Mouse (Mus musculus): ENCODE measurements around the gene Ccna2. TPM values are rescaled to one million over a fixed set of nuclear protein-coding genes. Genes with fewer than 3 reads are reported as not detected.

The Ccna2 gene
- total and polyA plus RNA-seq, 2 experiments from 2014 or later = 20.5 to 23.9 TPM

- 8% methylated on average over 12 of the region's 12 CpGs for WGBS
- H3K36me3 ChIP-seq (ENCODE audit: insufficient read depth) = peaks cover 21% of the 10 kb centered on the region
- H3K9me3 ChIP-seq (ENCODE audit: low read length) = no peaks in the 10 kb centered on the region
- no peak for TF ChIP-seq CTCF (IDR thresholded peaks at IDR 0.05; ENCODE audit: low read depth)
- H3K27me3 ChIP-seq (ENCODE audit: insufficient read depth, low read length) = no peaks in the 10 kb centered on the region
- H3K4me2 ChIP-seq (ENCODE audit: low read depth) = peak overlapping the region; percentile 75
- peak overlapping the region; percentile 78 for H3K4me3 ChIP-seq (ENCODE audit: low read depth, low read length)
- peak overlapping the region; percentile 78 for H3K27ac ChIP-seq (ENCODE audit: low read depth, low read length)
- ATAC-seq (peak; percentile 56), DNase-seq (no peak)
- H3K4me1 ChIP-seq (ENCODE audit: insufficient read depth) = peaks cover 14% of the 10 kb centered on the region
- H3K9ac ChIP-seq = peak overlapping the region; percentile 71
These were observed 20.0 kb downstream of the Ccna2 start for GRCm38 (mm10) chr3:36551851-36552384.

GRCm38 (mm10) chr3:36551343-36551742 is 20.6 kb downstream of the Ccna2 start:
- TF ChIP-seq CTCF (IDR thresholded peaks at IDR 0.05; ENCODE audit: low read depth) = no peak
- ATAC-seq (peak; percentile 40), DNase-seq (peak; percentile 32)
- Histone ChIP-seq H3K9ac (peak overlapping the region; percentile 71), H3K9me3 (ENCODE audit: low read length) (no peaks in the 10 kb centered on the region), H3K27ac (ENCODE audit: low read depth, low read length) (peak overlapping the region; percentile 78; the same call in 1 of the 2 replicates), H3K27me3 (ENCODE audit: insufficient read depth, low read length) (no peaks in the 10 kb centered on the region), H3K4me1 (ENCODE audit: insufficient read depth) (peaks cover 14% of the 10 kb centered on the region), H3K4me2 (ENCODE audit: low read depth) (peak overlapping the region; percentile 75), H3K4me3 (ENCODE audit: low read depth, low read length) (peak overlapping the region; percentile 78), H3K36me3 (ENCODE audit: insufficient read depth) (peaks cover 19% of the 10 kb centered on the region)
- 3% methylated on average over 9 of the region's 9 CpGs for WGBS

- Histone ChIP-seq H3K9ac (no peak overlapping the region), H3K27ac (ENCODE audit: low read depth, low read length) (no peak overlapping the region), H3K4me1 (ENCODE audit: insufficient read depth) (no peaks in the 10 kb centered on the region), H3K4me3 (ENCODE audit: low read depth, low read length) (no peak overlapping the region), H3K9me3 (ENCODE audit: low read length) (no peaks in the 10 kb centered on the region), H3K36me3 (ENCODE audit: insufficient read depth) (no peaks in the 10 kb centered on the region), H3K27me3 (ENCODE audit: insufficient read depth, low read length) (no peaks in the 10 kb centered on the region; the same call in 1 of the 2 replicates), H3K4me2 (ENCODE audit: low read depth) (no peak overlapping the region)
- WGBS = 79% methylated on average over 3 of the region's 3 CpGs
- no peak for ATAC-seq
- no peak for TF ChIP-seq CTCF (IDR thresholded peaks at IDR 0.05; ENCODE audit: low read depth)
- DNase-seq = no peak
These were observed 27.0 kb downstream of the Ccna2 start for GRCm38 (mm10) chr3:36544961-36545360.

GRCm38 (mm10) chr3:36541399-36541798 is 30.6 kb downstream of the Ccna2 start:
- ATAC-seq (no peak), DNase-seq (no peak)
- 92% methylated on average over 2 of the region's 2 CpGs for WGBS
- no peak for TF ChIP-seq CTCF (IDR thresholded peaks at IDR 0.05; ENCODE audit: low read depth)
- no peaks in the 10 kb centered on the region for H3K36me3 ChIP-seq (ENCODE audit: insufficient read depth)
- H3K9ac ChIP-seq = no peak overlapping the region
- H3K27me3 ChIP-seq (ENCODE audit: insufficient read depth, low read length) = no peaks in the 10 kb centered on the region; the same call in 1 of the 2 replicates
- no peaks in the 10 kb centered on the region for H3K4me1 ChIP-seq (ENCODE audit: insufficient read depth)
- H3K27ac ChIP-seq (ENCODE audit: low read depth, low read length) = no peak overlapping the region
- no peak overlapping the region for H3K4me2 ChIP-seq (ENCODE audit: low read depth)
- H3K9me3 ChIP-seq (ENCODE audit: low read length) = no peaks in the 10 kb centered on the region
- no peak overlapping the region for H3K4me3 ChIP-seq (ENCODE audit: low read depth, low read length)

- H3K27me3 ChIP-seq (ENCODE audit: insufficient read depth, low read length) = no peaks in the 10 kb centered on the region; the same call in 1 of the 2 replicates
- WGBS = 64% methylated on average over 2 of the region's 2 CpGs
- no peaks in the 10 kb centered on the region for H3K4me1 ChIP-seq (ENCODE audit: insufficient read depth)
- H3K9ac ChIP-seq = no peak overlapping the region
- H3K27ac ChIP-seq (ENCODE audit: low read depth, low read length) = no peak overlapping the region
- no peak for DNase-seq
- ATAC-seq = no peak
- H3K4me2 ChIP-seq (ENCODE audit: low read depth) = no peak overlapping the region
- no peaks in the 10 kb centered on the region for H3K36me3 ChIP-seq (ENCODE audit: insufficient read depth)
- no peaks in the 10 kb centered on the region for H3K9me3 ChIP-seq (ENCODE audit: low read length)
- H3K4me3 ChIP-seq (ENCODE audit: low read depth, low read length) = no peak overlapping the region
- TF ChIP-seq CTCF (IDR thresholded peaks at IDR 0.05; ENCODE audit: low read depth) = no peak
These were observed 31.2 kb downstream of the Ccna2 start for GRCm38 (mm10) chr3:36540756-36541155.

GRCm38 (mm10) chr3:36537701-36538470 is 34.1 kb downstream of the Ccna2 start:
- H3K4me2 ChIP-seq (ENCODE audit: low read depth) = no peak overlapping the region
- H3K36me3 ChIP-seq (ENCODE audit: insufficient read depth) = no peaks in the 10 kb centered on the region
- ATAC-seq (no peak), DNase-seq (no peak)
- H3K4me1 ChIP-seq (ENCODE audit: insufficient read depth) = no peaks in the 10 kb centered on the region
- no peak overlapping the region for H3K4me3 ChIP-seq (ENCODE audit: low read depth, low read length)
- no peak overlapping the region for H3K9ac ChIP-seq
- H3K9me3 ChIP-seq (ENCODE audit: low read length) = no peaks in the 10 kb centered on the region
- no peak overlapping the region for H3K27ac ChIP-seq (ENCODE audit: low read depth, low read length)
- WGBS = 88% methylated on average over 4 of the region's 4 CpGs
- no peaks in the 10 kb centered on the region; the same call in 1 of the 2 replicates for H3K27me3 ChIP-seq (ENCODE audit: insufficient read depth, low read length)
- TF ChIP-seq CTCF (IDR thresholded peaks at IDR 0.05; ENCODE audit: low read depth) = no peak

- 0 out of 2 replicates have a peak, but pooled peaks cover 4% of the 10 kb centered on the region for H3K4me1 ChIP-seq (ENCODE audit: insufficient read depth)
- no peaks in the 10 kb centered on the region for H3K36me3 ChIP-seq (ENCODE audit: insufficient read depth)
- H3K4me2 ChIP-seq (ENCODE audit: low read depth) = no peak overlapping the region
- no peak overlapping the region for H3K27ac ChIP-seq (ENCODE audit: low read depth, low read length)
- no peak for ATAC-seq
- no peak overlapping the region for H3K9ac ChIP-seq
- WGBS = 90% methylated on average over 12 of the region's 12 CpGs
- DNase-seq = no peak
- TF ChIP-seq CTCF (IDR thresholded peaks at IDR 0.05; ENCODE audit: low read depth) = no peak
- no peak overlapping the region for H3K4me3 ChIP-seq (ENCODE audit: low read depth, low read length)
- no peaks in the 10 kb centered on the region; the same call in 1 of the 2 replicates for H3K27me3 ChIP-seq (ENCODE audit: insufficient read depth, low read length)
- H3K9me3 ChIP-seq (ENCODE audit: low read length) = no peaks in the 10 kb centered on the region
These were observed 35.9 kb downstream of the Ccna2 start for GRCm38 (mm10) chr3:36536041-36536440.
